Mouse (Mus musculus) liver, adult 2 months (tissue): ENCODE results near the gene Lgi2.

ENCODE experiments used
- CTCF ChIP-seq: fragments of 200-500 bp; IDR thresholded peaks from 2 replicates; pipeline ENCODE4 v1.5.1; 2011; ENCODE audit warnings: low read depth, low read length, control low read depth
- POLR2A ChIP-seq: fragments of 200-500 bp; IDR thresholded peaks from 2 replicates; pipeline ENCODE4 v1.6.1; 2011; ENCODE audit warnings: low read length, control low read depth; ENCODE audit not compliant: insufficient read depth; ENCODE audit errors: extremely low read depth

DNA sequence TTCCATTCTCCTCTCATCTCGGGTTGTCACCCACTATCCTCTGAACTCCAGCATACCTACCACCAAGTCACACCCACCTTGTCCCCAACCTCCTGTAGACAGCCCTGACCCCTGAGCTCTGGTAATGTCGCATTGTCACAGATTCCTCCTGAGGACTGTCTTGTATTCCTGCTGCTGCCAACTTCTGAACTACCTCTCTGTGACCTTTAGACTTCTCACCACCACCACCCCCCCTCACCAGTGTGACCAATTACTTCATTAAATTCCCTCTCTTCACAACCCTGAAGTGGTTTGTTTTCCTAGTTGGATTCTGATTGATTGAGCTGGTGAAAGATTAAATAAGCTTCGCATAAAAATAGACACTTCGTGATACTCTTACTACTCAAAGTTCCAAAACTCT lies 22.4 kb upstream of the Lgi2 start:
- TF ChIP-seq POLR2A, result no peak
- TF ChIP-seq CTCF, result no peak
